Mouse (Mus musculus) lung, embryonic 16.5 days (tissue): Measurements from ENCODE around the gene Clcf1. TPM values are rescaled to one million over a fixed set of nuclear protein-coding genes. Genes with fewer than 3 reads are reported as not detected.
"Not testable (repeated sequence)": the region's sequence is repeated elsewhere in the genome, so short reads cannot be mapped to it uniquely, and the experiment has no call there.

Experiments used
- ATAC-seq: fragments of 200-750 bp; cut with Nextera tagmentation; 2 replicates; pipeline ENCODE4 v1.8.0; 2017; ENCODE audit warnings: low read depth, mild to moderate bottlenecking, moderate library complexity
- H3K27ac ChIP-seq: fragments of 300-500 bp; sonication (generic); 2 replicates; pipeline ENCODE4 v1.5.1; 2014; ENCODE audit warnings: mild to moderate bottlenecking, control low read depth, low read length
- H3K27me3 ChIP-seq: fragments of 300-500 bp; sonication (generic); 2 replicates; pipeline ENCODE4 v1.6.1; 2014; ENCODE audit warnings: low read depth, low read length, mixed read lengths; ENCODE audit not compliant: control insufficient read depth, insufficient read depth
- H3K36me3 ChIP-seq: fragments of 300-500 bp; sonication (generic); 2 replicates; pipeline ENCODE4 v1.6.1; 2014; ENCODE audit warnings: low read length; ENCODE audit not compliant: control insufficient read depth, insufficient read depth
- H3K4me1 ChIP-seq: fragments of 300-500 bp; sonication (generic); replicated peaks from 2 replicates; pipeline ENCODE4 v1.6.1; 2014; ENCODE audit warnings: low read length, mixed read lengths; ENCODE audit not compliant: control insufficient read depth, insufficient read depth
- H3K4me2 ChIP-seq: fragments of 300-500 bp; sonication (generic); 2 replicates; pipeline ENCODE4 v1.6.1; 2014; ENCODE audit warnings: low read depth, low read length, control low read depth
- H3K4me3 ChIP-seq: fragments of 300-500 bp; sonication (generic); 2 replicates; pipeline ENCODE4 v1.5.1; 2014; ENCODE audit warnings: mild to moderate bottlenecking, low read length, control low read depth
- H3K9ac ChIP-seq: fragments of 300-500 bp; sonication (generic); 2 replicates; pipeline ENCODE4 v1.6.1; 2014; ENCODE audit warnings: low read length, control low read depth
- H3K9me3 ChIP-seq: fragments of 300-500 bp; sonication (generic); 2 replicates; pipeline ENCODE4 v1.6.1; 2016; ENCODE audit warnings: low read length; ENCODE audit not compliant: control insufficient read depth
- WGBS: fragments of 180-500 bp; shearing (Covaris S2); extraction: QIAGEN DNeasy Blood & Tissue Kit; methylation state at CpG from one replicate; pipeline ENCODE4 v1.1.7; 2014; 5-methylcytosine and 5-hydroxymethylcytosine counted together
- polyA plus RNA-seq: library from polyadenylated mRNA; unstranded; fragments of >200 nt; fragmentation: Nextera tagmentation; extraction: Ambion mirVana; gene quantifications from 2 replicates; pipeline ENCODE4 v1.2.1, GENCODE M21; 2015

The Clcf1 gene
- polyA plus RNA-seq, 1 experiment from 2014 or later = 4.8 TPM

DNA sequence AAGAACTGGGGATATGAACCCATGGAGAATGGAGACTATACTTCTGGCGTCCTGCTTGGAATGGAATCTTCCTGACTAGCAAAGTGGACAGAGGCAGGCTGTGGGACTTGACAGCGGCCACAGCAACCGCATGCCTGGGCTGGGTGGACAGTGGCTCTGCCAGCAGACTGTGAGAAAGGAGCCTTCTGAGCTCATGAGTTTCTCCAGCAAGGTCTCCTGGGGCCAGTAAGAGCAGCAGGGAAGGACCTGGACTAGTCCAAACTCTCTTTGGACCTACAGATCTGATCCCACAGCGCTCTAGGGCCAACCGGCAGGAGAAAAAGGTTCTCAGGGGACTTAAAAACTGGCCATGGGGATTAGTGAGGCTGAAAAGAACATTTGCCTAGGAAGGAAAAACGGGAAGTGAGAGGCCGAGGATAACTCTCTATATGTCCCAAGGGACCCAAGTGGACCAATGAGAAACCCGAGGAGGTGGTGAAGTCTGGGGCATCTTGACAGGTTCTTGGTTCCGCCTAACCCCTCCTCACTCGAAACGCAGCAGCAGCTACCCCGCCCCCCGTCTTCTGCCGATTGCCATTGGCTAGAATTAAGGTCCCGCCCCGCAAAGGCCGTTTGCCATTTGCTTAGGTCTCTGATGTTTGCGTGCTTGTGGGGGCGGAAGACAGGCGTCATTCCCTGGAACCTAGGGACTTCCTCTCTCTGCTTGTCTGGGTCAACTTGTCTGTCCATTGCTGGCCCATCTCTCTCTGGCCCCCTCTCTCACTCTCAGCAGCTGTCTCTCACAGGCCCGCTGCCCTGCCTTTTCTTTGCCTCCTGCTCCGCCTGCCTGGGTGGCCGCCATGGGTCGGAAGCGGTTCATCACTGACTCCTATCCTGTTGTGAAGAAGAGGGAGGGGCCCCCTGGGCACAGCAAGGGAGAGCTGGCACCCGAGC is 17.5 kb downstream of the Clcf1 start, which contains the start of gene Pold4:
Pold4 (plus strand) TSS at position 647 of the 933 bp plus-strand sequence.
- Histone ChIP-seq H3K4me2 (peak within 1 kb of the TSS; percentile 90), H3K9me3 (no peaks in the 10 kb centered on the region), H3K36me3 (no peaks in the 10 kb centered on the region), H3K4me3 (peak within 1 kb of the TSS; percentile 67), H3K27me3 (no peaks in the 10 kb centered on the region; the same call in 1 of the 2 replicates), H3K9ac (peak within 1 kb of the TSS; percentile 74), H3K27ac (peak within 1 kb of the TSS; percentile 95), H3K4me1 (peaks cover 19% of the 10 kb centered on the region)
- peak; percentile 93 for ATAC-seq
- 10% methylated on average over 26 of the region's 26 CpGs for WGBS

DNA sequence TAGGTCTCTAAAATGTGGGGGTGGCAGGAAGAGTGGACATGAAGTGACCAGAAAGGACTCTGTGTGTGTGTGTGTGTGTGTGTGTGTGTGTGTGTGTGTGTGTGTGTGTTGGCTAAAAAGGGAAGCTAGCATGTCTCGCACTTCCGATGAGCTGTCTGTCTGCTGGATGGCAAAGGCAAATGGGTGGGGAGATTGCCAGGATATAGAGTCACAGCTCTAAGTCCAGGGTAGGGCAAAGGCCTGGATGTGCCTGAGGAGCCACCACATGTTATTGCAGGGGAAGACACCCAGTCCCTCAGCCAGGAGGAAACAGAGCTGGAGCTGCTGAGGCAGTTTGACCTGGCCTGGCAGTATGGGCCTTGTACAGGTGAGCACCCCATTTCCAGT is 18.1 kb downstream of the Clcf1 start:
- Histone ChIP-seq H3K9me3 (no peaks in the 10 kb centered on the region), H3K4me1 (peaks cover 19% of the 10 kb centered on the region), H3K4me2 (peak overlapping the region; percentile 90), H3K36me3 (no peaks in the 10 kb centered on the region), H3K27me3 (no peaks in the 10 kb centered on the region; the same call in 1 of the 2 replicates), H3K9ac (peak overlapping the region; percentile 74), H3K4me3 (peak overlapping the region; percentile 67), H3K27ac (peak overlapping the region; percentile 95)
- WGBS = 9% methylated on average over 2 of the region's 2 CpGs
- ATAC-seq = peak; percentile 27

GRCm38 (mm10) chr19:4232651-4233050 is 18.6 kb downstream of the Clcf1 start:
- H3K9me3 ChIP-seq = no peaks in the 10 kb centered on the region
- no peaks in the 10 kb centered on the region for H3K36me3 ChIP-seq
- H3K4me3 ChIP-seq = no peak overlapping the region; the same call in 1 of the 2 replicates
- peak overlapping the region; percentile 90 for H3K4me2 ChIP-seq
- 80% methylated on average over 7 of the region's 7 CpGs for WGBS
- peaks cover 16% of the 10 kb centered on the region for H3K4me1 ChIP-seq
- peak overlapping the region; percentile 74 for H3K9ac ChIP-seq
- H3K27me3 ChIP-seq = no peaks in the 10 kb centered on the region; the same call in 1 of the 2 replicates
- peak overlapping the region; percentile 95; the same call in 1 of the 2 replicates for H3K27ac ChIP-seq
- ATAC-seq = no peak

DNA sequence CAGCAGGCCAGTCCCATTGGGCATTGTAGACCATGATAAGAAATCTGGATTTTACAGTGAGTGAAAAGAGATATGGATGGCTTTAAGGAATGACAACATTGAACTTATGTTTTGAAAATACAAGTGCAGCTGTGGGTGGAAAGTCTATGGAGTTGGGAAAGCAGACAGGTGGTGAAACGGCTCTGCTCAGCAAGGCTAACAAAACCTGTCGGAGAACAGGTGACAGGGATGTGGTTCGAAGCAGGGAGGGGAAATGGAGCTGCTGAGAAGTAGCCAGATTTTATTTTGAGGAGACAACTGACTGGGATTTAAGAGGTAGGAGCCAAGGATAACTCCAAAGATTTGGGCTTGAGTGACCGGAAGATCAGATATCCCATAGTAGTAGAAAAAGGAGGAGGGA is 20.5 kb downstream of the Clcf1 start:
- no peak for ATAC-seq
- no peaks in the 10 kb centered on the region for H3K9me3 ChIP-seq
- 59% methylated on average over 4 of the region's 4 CpGs for WGBS

GRCm38 (mm10) chr19:4240247-4240668 is 26.2 kb downstream of the Clcf1 start:
- Histone ChIP-seq H3K36me3 (no peaks in the 10 kb centered on the region), H3K27ac (no peak overlapping the region), H3K4me1 (no peaks in the 10 kb centered on the region), H3K4me2 (no peak overlapping the region), H3K27me3 (no peaks in the 10 kb centered on the region; the same call in 1 of the 2 replicates), H3K9me3 (no peaks in the 10 kb centered on the region), H3K4me3 (no peak overlapping the region), H3K9ac (no peak overlapping the region)
- ATAC-seq = no peak
- WGBS = 47% methylated on average over 8 of the region's 8 CpGs

More for the DNA sequence above, 20.5 kb downstream of the Clcf1 start:
- Histone ChIP-seq H3K4me2 (no peak overlapping the region), H3K9ac (no peak overlapping the region), H3K4me1 (peaks cover 11% of the 10 kb centered on the region), H3K27ac (no peak overlapping the region), H3K4me3 (no peak overlapping the region), H3K27me3 (no peaks in the 10 kb centered on the region), H3K36me3 (no peaks in the 10 kb centered on the region)

DNA sequence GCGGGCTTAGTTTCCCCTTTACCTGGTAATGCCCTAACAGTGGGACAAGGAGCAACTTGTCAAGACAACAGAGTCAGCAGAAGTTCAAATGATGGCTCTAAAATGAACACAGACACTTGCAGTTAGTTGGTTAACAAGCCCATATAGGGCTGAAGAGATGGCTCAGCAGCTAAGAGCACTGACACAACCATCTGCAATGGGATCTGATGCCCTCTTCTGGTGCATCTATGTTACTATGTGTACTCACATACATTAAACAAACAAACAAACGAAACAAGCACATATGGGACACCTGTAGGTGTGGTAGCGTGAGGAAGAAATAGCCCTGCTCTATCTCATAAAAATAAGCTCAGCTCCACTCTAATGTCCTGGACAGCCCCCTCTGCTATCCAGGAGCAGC is 28.4 kb downstream of the Clcf1 start:
- H3K36me3 ChIP-seq = no peaks in the 10 kb centered on the region
- no peak overlapping the region for H3K4me3 ChIP-seq
- ATAC-seq = no peak
- H3K27me3 ChIP-seq = no peaks in the 10 kb centered on the region; the same call in 1 of the 2 replicates
- H3K4me2 ChIP-seq = no peak overlapping the region
- no peak overlapping the region for H3K9ac ChIP-seq
- 62% methylated on average over 3 of the region's 3 CpGs for WGBS
- no peaks in the 10 kb centered on the region for H3K4me1 ChIP-seq
- H3K9me3 ChIP-seq = no peaks in the 10 kb centered on the region
- H3K27ac ChIP-seq = no peak overlapping the region

DNA sequence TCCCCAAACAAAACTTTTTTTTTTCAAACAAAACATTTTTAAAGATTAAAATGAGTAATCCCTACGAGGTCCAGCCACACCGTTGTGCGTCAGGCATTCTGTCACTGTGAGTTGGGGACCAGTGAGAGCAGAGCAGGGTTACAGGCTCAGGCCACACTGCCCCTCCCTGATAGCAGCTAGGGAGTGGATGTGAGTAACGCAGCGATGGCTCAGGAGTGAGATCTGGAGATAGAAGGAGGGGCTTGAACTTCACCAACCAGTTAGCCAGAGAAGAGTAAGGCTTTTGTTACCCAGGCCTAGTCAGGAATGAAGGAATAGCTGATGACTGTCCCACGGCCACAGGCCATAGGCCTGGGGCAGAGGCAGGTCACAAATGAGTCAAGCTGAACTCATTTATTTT is 30.7 kb downstream of the Clcf1 start:
- no peak overlapping the region for H3K4me3 ChIP-seq
- no peaks in the 10 kb centered on the region; the same call in 1 of the 2 replicates for H3K27me3 ChIP-seq
- ATAC-seq = no peak
- no peaks in the 10 kb centered on the region for H3K9me3 ChIP-seq
- no peak overlapping the region for H3K9ac ChIP-seq
- no peak overlapping the region for H3K4me2 ChIP-seq
- H3K36me3 ChIP-seq = no peaks in the 10 kb centered on the region
- 72% methylated on average over 6 of the region's 6 CpGs for WGBS
- H3K4me1 ChIP-seq = no peaks in the 10 kb centered on the region
- no peak overlapping the region for H3K27ac ChIP-seq

- H3K4me2 ChIP-seq = no peak overlapping the region
- no peaks in the 10 kb centered on the region for H3K9me3 ChIP-seq
- H3K4me1 ChIP-seq = no peaks in the 10 kb centered on the region
- 47% methylated on average over 1 of the region's 1 CpGs for WGBS
- H3K4me3 ChIP-seq = no peak overlapping the region
- ATAC-seq = no peak
- no peak overlapping the region for H3K9ac ChIP-seq
- no peaks in the 10 kb centered on the region for H3K36me3 ChIP-seq
- no peaks in the 10 kb centered on the region; the same call in 1 of the 2 replicates for H3K27me3 ChIP-seq
- H3K27ac ChIP-seq = no peak overlapping the region
These were observed 33.0 kb downstream of the Clcf1 start for GRCm38 (mm10) chr19:4247010-4247409.

- not testable (repeated sequence) for H3K4me1 ChIP-seq, H3K4me3 ChIP-seq, H3K4me2 ChIP-seq, H3K9me3 ChIP-seq, ATAC-seq, H3K9ac ChIP-seq, H3K27me3 ChIP-seq, H3K27ac ChIP-seq, H3K36me3 ChIP-seq
- WGBS = 48% methylated on average over 1 of the region's 1 CpGs
These were observed 34.6 kb downstream of the Clcf1 start for GRCm38 (mm10) chr19:4248683-4249082.
